Mouse (Mus musculus): Measurements from ENCODE around the gene Sarnp.

Sarnp gene

DNA sequence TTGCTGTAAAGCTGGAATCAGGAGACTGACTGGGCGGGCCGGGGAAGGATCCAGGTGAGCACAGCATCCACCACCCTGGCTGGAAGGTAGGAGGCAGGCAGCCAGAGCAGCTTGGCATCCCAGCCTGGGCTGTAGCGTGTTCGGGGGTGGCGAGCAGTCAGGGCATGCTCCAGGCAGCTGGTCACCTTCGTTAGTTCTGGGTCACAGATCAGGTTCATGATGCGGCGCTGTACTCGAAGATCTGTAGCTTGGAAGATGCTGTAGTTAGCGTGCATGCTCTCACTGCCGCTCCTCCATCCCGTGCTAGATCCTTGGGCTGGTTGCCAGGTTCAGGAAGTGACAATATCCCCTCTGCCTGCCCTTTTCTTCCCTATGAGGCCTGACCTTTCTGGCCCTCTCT lies 96.6 kb downstream of the Sarnp start:
- DNase-seq (ENCODE audit: low read depth, low spot score) = no peak

GRCm38 (mm10) chr10:128915550-128915949 lies 98.4 kb downstream of the Sarnp start:
- DNase-seq (ENCODE audit: low read depth, low spot score) = no peak

GRCm38 (mm10) chr10:128916665-128917064 lies 99.5 kb downstream of the Sarnp start:
- DNase-seq (ENCODE audit: low read depth, low spot score) = no peak

- DNase-seq (ENCODE audit: low read depth, low spot score) = no peak
Observed at GRCm38 (mm10) chr10:128917400-128917799, 100.3 kb downstream of the Sarnp start.

DNA sequence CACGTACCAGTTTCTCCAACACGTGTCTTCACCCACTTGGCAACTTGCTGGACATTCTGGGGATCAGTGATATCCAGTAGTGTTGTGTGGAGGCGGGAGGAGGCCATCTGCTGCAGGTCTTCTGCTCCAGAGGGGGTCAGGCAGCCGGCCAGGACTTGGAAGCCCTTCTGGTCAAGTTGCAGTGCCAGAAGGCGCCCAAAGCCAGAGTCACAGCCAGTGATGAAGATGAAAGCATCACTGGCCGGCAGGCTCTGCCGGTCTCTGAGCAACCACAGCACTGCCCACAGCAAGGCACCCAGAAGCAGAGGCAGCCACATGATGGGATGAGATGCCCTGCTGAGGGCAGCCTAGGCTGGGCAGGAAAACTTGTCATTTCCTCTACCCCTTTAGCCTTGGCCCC lies 101.1 kb downstream of the Sarnp start:
- no peak for DNase-seq (ENCODE audit: low read depth, low spot score)

GRCm38 (mm10) chr10:128919203-128919631 lies 102.1 kb downstream of the Sarnp start:
- no peak for DNase-seq (ENCODE audit: low read depth, low spot score)

DNA sequence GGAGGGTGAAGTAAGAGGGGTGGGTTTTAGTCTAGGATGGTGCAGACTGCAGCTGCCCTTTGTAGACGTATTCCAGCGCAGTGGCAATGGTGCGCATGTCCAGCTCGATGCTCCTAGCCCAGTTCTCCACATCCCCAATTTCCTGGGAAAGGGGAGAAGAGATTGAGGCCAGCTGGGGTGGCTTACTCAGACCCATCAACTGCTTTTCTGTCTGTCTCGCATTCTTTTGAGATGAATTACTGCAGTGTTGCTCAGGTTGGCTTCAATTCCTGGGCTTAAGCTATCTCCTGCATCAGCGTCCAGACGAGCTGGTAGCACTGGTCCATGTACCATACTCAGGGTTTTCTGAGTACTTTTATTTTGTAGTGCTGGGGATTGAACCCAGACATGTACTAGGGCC lies 102.8 kb downstream of the Sarnp start:
- DNase-seq (ENCODE audit: low read depth, low spot score) = no peak

DNA sequence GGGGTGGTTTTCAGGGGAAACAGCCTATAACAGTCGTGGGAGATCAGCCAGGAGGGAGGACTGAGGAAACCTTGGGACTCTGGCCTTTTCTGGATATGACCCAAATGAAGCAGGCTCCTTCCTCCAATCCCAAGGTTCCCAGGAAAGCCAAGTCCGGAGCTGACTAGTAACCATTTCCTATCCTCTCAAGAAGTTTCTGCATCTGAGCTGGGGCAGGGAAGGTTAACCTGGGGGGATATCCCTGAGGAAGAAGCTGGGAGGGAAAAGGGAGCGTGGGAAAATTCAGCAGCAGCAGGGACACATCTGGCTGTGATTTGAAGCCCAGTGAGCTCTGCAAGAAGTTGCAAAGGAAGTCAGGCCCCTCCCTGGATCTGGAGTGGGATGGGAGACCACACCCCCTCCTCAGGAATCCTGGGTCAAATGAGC lies 103.6 kb downstream of the Sarnp start:
- DNase-seq (ENCODE audit: low read depth, low spot score) = no peak

GRCm38 (mm10) chr10:128921251-128921650 lies 104.1 kb downstream of the Sarnp start:
- DNase-seq (ENCODE audit: low read depth, low spot score) = no peak

GRCm38 (mm10) chr10:128921883-128922821 lies 105.0 kb downstream of the Sarnp start:
- DNase-seq (ENCODE audit: low read depth, low spot score) = no peak

GRCm38 (mm10) chr10:128922822-128923012 lies 105.6 kb downstream of the Sarnp start, which contains the start of gene Rdh5:
Gene Rdh5 (minus strand): TSS chr10:128922888.
- no peak for DNase-seq (ENCODE audit: low read depth, low spot score)

DNA sequence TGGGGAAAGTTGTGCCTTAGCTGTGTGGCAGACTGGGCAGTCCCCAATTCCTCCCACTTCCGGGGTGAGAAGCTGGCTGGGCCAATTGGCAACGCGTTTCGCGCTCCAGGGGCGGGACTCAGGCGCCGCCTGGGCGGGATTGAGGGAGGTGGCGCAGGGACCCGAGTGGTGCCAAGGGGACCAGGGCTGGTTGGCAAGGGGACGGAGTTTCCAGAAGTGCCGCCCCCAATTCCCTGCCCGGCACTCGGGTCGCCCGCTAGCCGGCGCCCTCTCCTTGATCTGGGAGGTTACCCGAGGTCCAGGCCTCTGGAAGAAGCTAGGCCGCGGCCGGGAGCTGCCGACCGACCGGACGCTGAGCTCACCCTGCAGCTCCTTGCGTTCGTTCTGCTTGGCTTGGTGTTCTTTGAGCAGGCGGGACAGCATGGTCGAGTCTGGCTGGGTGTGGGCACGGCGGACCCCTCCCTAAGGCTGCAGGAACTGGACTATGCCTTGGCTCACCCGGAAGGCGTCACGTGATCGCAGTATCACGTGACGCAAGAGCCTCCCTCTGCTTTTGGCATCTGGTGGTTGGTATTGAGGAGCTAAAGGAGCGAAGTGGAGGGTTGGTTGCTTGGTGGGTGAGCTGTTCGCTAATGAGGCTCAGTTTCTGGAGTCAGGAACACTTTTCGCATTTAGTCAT lies 106.0 kb downstream of the Sarnp start:
- peak; percentile 78 for DNase-seq (ENCODE audit: low read depth, low spot score)

- no peak for DNase-seq (ENCODE audit: low read depth, low spot score)
Observed at GRCm38 (mm10) chr10:128923935-128924334, 106.8 kb downstream of the Sarnp start, which contains the start of gene Bloc1s1. Gene Bloc1s1 (minus strand): TSS chr10:128924035.

Measured in retina, postnatal 7 days (tissue).